In the genomic region with DNA sequence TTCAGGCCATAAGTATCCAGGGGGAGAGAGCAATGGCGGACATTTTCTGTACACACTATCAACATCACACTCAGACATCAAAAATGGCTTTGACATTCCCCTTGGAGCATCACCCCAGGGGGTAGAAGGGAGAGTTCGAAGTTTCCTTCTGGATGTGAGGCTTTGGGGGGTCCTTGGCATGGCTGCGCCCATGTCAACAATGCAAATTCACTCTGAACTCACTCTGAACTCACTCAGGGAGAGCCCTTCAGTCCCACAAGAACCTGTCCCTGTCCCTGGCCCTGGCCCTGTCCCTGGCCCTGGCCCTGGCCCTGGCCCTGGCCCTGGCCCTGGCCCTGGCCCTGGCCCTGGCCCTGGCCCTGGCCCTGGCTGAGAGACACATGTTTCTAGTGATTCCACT, we compare ENCODE assay signal across 23 mouse cellular contexts. TPM values are rescaled to one million over a fixed set of nuclear protein-coding genes. Genes with fewer than 3 reads are reported as not detected.
DNase-seq lines count a peak whose midpoint lies in the region; ATAC-seq and TF ChIP-seq lines count a peak whose summit lies in the region.
"Had no signal": no experiment of that assay in that cellular context is flagged by ENCODE, and none has a peak within 500 bp of the region (broad histone marks: within the 10 kb centered on the region; RNA-seq: fewer than 3 reads in every experiment).

No protein-coding gene starts in this region.

- peak overlapping the region; percentile 50; the same call in 1 of the 2 replicates for H3K27ac ChIP-seq in left cerebral cortex, adult 2 months
- 0 out of 2 replicates have a peak overlapping the region, but pooled peaks have one; percentile 40 for H3K27ac ChIP-seq in embryonic facial prominence, embryonic 10.5 days (replicated peaks)
- peak overlapping the region; percentile 78 for H3K27ac ChIP-seq in embryonic facial prominence, embryonic 13.5 days
- peak overlapping the region; percentile 23; the same call in 1 of the 2 replicates for H3K27ac ChIP-seq in limb, embryonic 15.5 days
- H3K27ac ChIP-seq: forebrain, embryonic 12.5 days; hindbrain, embryonic 12.5 days had no signal

- no peaks in the 10 kb centered on the region for H3K9me3 ChIP-seq in embryonic facial prominence, embryonic 10.5 days
- H3K9me3 ChIP-seq in embryonic facial prominence, embryonic 13.5 days: no peaks in the 10 kb centered on the region
- no peaks in the 10 kb centered on the region for H3K9me3 ChIP-seq in limb, embryonic 15.5 days
- H3K9me3 ChIP-seq: forebrain, embryonic 12.5 days; G1E; hindbrain, embryonic 12.5 days had no signal

- H3K9ac ChIP-seq in embryonic facial prominence, embryonic 13.5 days: no peak overlapping the region
- H3K9ac ChIP-seq in limb, embryonic 15.5 days: no peak overlapping the region
- H3K9ac ChIP-seq: forebrain, embryonic 12.5 days; hindbrain, embryonic 12.5 days had no signal

- TF ChIP-seq CTCF in left cerebral cortex, adult 2 months (IDR thresholded peaks at IDR 0.05): no peak

- H3K36me3 ChIP-seq in embryonic facial prominence, embryonic 10.5 days (replicated peaks): no peaks in the 10 kb centered on the region
- H3K36me3 ChIP-seq in embryonic facial prominence, embryonic 13.5 days: no peaks in the 10 kb centered on the region
- H3K36me3 ChIP-seq in limb, embryonic 15.5 days: no peaks in the 10 kb centered on the region
- H3K36me3 ChIP-seq: forebrain, embryonic 12.5 days; G1E; hindbrain, embryonic 12.5 days had no signal

- 86% methylated on average over 3 of the region's 3 CpGs for WGBS in embryonic facial prominence, embryonic 10.5 days
- WGBS in embryonic facial prominence, embryonic 13.5 days: 83% methylated on average over 3 of the region's 3 CpGs
- WGBS in limb, embryonic 15.5 days: 86% methylated on average over 3 of the region's 3 CpGs

- DNase-seq in left cerebral cortex, adult 2 months (ENCODE audit: extremely low spot score in 1 of 2, low spot score in 2 of 2): no peak
- no peak for DNase-seq in left cerebral cortex, postnatal 10 days (ENCODE audit: extremely low spot score in 1 of 2, low spot score in 2 of 2)
- DNase-seq in embryonic facial prominence, embryonic 10.5 days (ENCODE audit: low spot score): no peak
- DNase-seq in spleen, adult 18-20 months: no peak
- DNase-seq in lung, postnatal 14 days: no peak
- DNase-seq: adrenal gland, adult 8-10 months; adrenal gland, postnatal 36 days; cerebellum, adult 2 months; cerebellum, postnatal 10 days; embryo, embryonic 11 days; gastrocnemius, postnatal 10 days; heart, postnatal 10 days; heart, postnatal 4 days had no signal

- no peak overlapping the region for H3K4me2 ChIP-seq in embryonic facial prominence, embryonic 13.5 days
- no peak overlapping the region for H3K4me2 ChIP-seq in limb, embryonic 15.5 days
- H3K4me2 ChIP-seq: forebrain, embryonic 12.5 days; hindbrain, embryonic 12.5 days had no signal

- H3K27me3 ChIP-seq in embryonic facial prominence, embryonic 10.5 days (replicated peaks; ENCODE audit: low read depth, poor library complexity, severe bottlenecking): no peaks in the 10 kb centered on the region
- H3K27me3 ChIP-seq in embryonic facial prominence, embryonic 13.5 days: no peaks in the 10 kb centered on the region
- no peaks in the 10 kb centered on the region for H3K27me3 ChIP-seq in limb, embryonic 15.5 days
- H3K27me3 ChIP-seq: forebrain, embryonic 12.5 days; hindbrain, embryonic 12.5 days had no signal

- H3K4me1 ChIP-seq in embryonic facial prominence, embryonic 10.5 days: peaks cover 34% of the 10 kb centered on the region
- peaks cover 39% of the 10 kb centered on the region for H3K4me1 ChIP-seq in embryonic facial prominence, embryonic 13.5 days
- peaks cover 5% of the 10 kb centered on the region; the same call in 1 of the 2 replicates for H3K4me1 ChIP-seq in limb, embryonic 15.5 days

- no peak for ATAC-seq in embryonic facial prominence, embryonic 13.5 days (ENCODE audit: insufficient number of reproducible peaks, insufficient read depth, low FRiP score, low TSS enrichment, low read depth)
- ATAC-seq in limb, embryonic 15.5 days (ENCODE audit: insufficient number of reproducible peaks, low FRiP score, low TSS enrichment, low read depth): no peak
- ATAC-seq: forebrain, embryonic 16.5 days; hindbrain, embryonic 16.5 days; inflammation-experienced regulatory T-cells, adult 6 months had no signal

- intact Hi-C loops in left cerebral cortex, adult 2 months (cut with DNase I): no loop called here
- intact Hi-C loops in left cerebral cortex, postnatal 10 days (cut with DNase I): no loop called here

- no peak overlapping the region for H3K4me3 ChIP-seq in left cerebral cortex, adult 2 months
- no peak overlapping the region for H3K4me3 ChIP-seq in embryonic facial prominence, embryonic 10.5 days
- H3K4me3 ChIP-seq in embryonic facial prominence, embryonic 13.5 days: no peak overlapping the region
- no peak overlapping the region for H3K4me3 ChIP-seq in limb, embryonic 15.5 days
- H3K4me3 ChIP-seq: forebrain, embryonic 12.5 days; hindbrain, embryonic 12.5 days had no signal

RNA-seq across cellular contexts. Expression of gene Actbl2, which starts 8.9 kb away (rescaled TPM):
- total RNA-seq in left cerebral cortex, adult 2 months (2021): not detected
- not detected for total RNA-seq in left cerebral cortex, postnatal 10 days (2021)
- not detected in 2 replicates for polyA plus RNA-seq in embryonic facial prominence, embryonic 10.5 days (2016; fragmentation: Nextera tagmentation; extraction: Ambion mirVana)
- polyA plus RNA-seq in embryonic facial prominence, embryonic 13.5 days (2015; fragmentation: Nextera tagmentation; extraction: Ambion mirVana): not detected in 2 replicates
- not detected in 2 replicates for polyA plus RNA-seq in limb, embryonic 15.5 days (2015; fragmentation: Nextera tagmentation; extraction: Ambion mirVana)
- total RNA-seq: adrenal gland, adult 8-10 months; gastrocnemius, postnatal 10 days; gastrocnemius, postnatal 4 days; heart, postnatal 10 days; heart, postnatal 4 days had no signal
- polyA plus RNA-seq: forebrain, embryonic 12.5 days; forebrain, embryonic 16.5 days; G1E; heart, embryonic 14.5 days; hindbrain, embryonic 12.5 days; hindbrain, embryonic 16.5 days had no signal

Comparison
In these comparisons a context has a peak if more than half of its experiments do, and no peak if none do; other contexts are left out.
1. H3K27ac ChIP-seq: peak in every context shown above with its lines; median percentile 78 in embryonic facial prominence, embryonic 13.5 days; 50 in left cerebral cortex, adult 2 months; 40 in embryonic facial prominence, embryonic 10.5 days; 23 in limb, embryonic 15.5 days.